Mouse (Mus musculus) bone marrow, adult 2 months (tissue): ENCODE measurements around the gene Fcho2. TPM values are rescaled to one million over a fixed set of nuclear protein-coding genes. Genes with fewer than 3 reads are reported as not detected.
A peak's percentile ranks its signal among the peaks of the same experiment; 100 is the strongest.

ENCODE experiments used
- H3K27ac ChIP-seq: fragments of 200-500 bp; 2 replicates; pipeline ENCODE4 v1.5.1; 2012; ENCODE audit warnings: low read depth, mild to moderate bottlenecking, control low read depth, inconsistent platforms, low read length; ENCODE audit not compliant: control insufficient read depth, poor library complexity, insufficient read depth
- H3K4me1 ChIP-seq: fragments of 200-500 bp; 2 replicates; pipeline ENCODE4 v1.6.1; 2011; ENCODE audit warnings: low read length; ENCODE audit not compliant: control insufficient read depth, insufficient read depth
- H3K4me3 ChIP-seq: fragments of 200-500 bp; replicated peaks from 2 replicates; pipeline ENCODE3; 2011; ENCODE audit warnings: mild to moderate bottlenecking, low read depth, low read length, control low read depth; ENCODE audit not compliant: control insufficient read depth
- CTCF ChIP-seq: fragments of 200-500 bp; IDR thresholded peaks from 2 replicates; pipeline ENCODE4 v1.5.1; 2011; ENCODE audit warnings: low read length, control low read depth; ENCODE audit not compliant: control insufficient read depth, insufficient read depth
- POLR2A ChIP-seq: fragments of 200-500 bp; IDR thresholded peaks from 2 replicates; pipeline ENCODE4 v1.6.1; 2011; ENCODE audit warnings: low read depth, mild to moderate bottlenecking, control low read depth, low read length, borderline replicate concordance; ENCODE audit not compliant: control insufficient read depth
- WGBS: fragments of 180-500 bp; shearing (Covaris S2); methylation state at CpG from one replicate; pipeline ENCODE4 v1.1.7; 2018; 5-methylcytosine and 5-hydroxymethylcytosine counted together
- polyA plus RNA-seq: library from polyadenylated mRNA; stranded (reverse); fragments of >200 nt; gene quantifications from 2 replicates; pipeline ENCODE4 v1.2.4, GENCODE M21; 2011; ENCODE audit warnings: low replicate concordance; ENCODE audit not compliant: missing spikeins, insufficient read depth, insufficient read length

Gene Fcho2
- polyA plus RNA-seq, 1 experiment: 96.2 TPM

GRCm38 (mm10) chr13:98814275-98815040, 791 bp downstream of the Fcho2 start:
- under 1% methylated on average over 81 of the region's 81 CpGs for WGBS
- Histone ChIP-seq H3K4me3 (peak overlapping the region; percentile 100), H3K27ac (peak overlapping the region; percentile 99), H3K4me1 (peaks cover 1% of the 10 kb centered on the region; the same call in 1 of the 2 replicates)
- TF ChIP-seq POLR2A (no peak; the same call in 1 of the 2 replicates), CTCF (no peak)

GRCm38 (mm10) chr13:98813596-98814274, 1.5 kb downstream of the Fcho2 start:
- TF ChIP-seq CTCF (no peak), POLR2A (no peak)
- whole genome bisulfite sequencing: 9% methylated on average over 12 of the region's 12 CpGs
- H3K4me3 ChIP-seq: peak overlapping the region; percentile 100
- no peak overlapping the region for H3K27ac ChIP-seq
- peaks cover 1% of the 10 kb centered on the region; the same call in 1 of the 2 replicates for H3K4me1 ChIP-seq

- peaks cover 1% of the 10 kb centered on the region; the same call in 1 of the 2 replicates for H3K4me1 ChIP-seq
- H3K27ac ChIP-seq: no peak overlapping the region
- TF ChIP-seq CTCF: no peak
- TF ChIP-seq POLR2A: no peak
- 36% methylated on average over 2 of the region's 2 CpGs for WGBS
- peak overlapping the region; percentile 36 for H3K4me3 ChIP-seq
These were observed 2.1 kb downstream of the Fcho2 start for GRCm38 (mm10) chr13:98813167-98813566.

GRCm38 (mm10) chr13:98812285-98812684, 3.0 kb downstream of the Fcho2 start:
- H3K4me1 ChIP-seq: peaks cover 2% of the 10 kb centered on the region; the same call in 1 of the 2 replicates
- 24% methylated on average over 4 of the region's 4 CpGs for WGBS
- H3K4me3 ChIP-seq: peak overlapping the region; percentile 44
- TF ChIP-seq CTCF (no peak), POLR2A (no peak)
- H3K27ac ChIP-seq: peak overlapping the region; percentile 61; the same call in 1 of the 2 replicates

GRCm38 (mm10) chr13:98810143-98810542, 5.1 kb downstream of the Fcho2 start:
- WGBS: 8% methylated on average over 6 of the region's 6 CpGs
- Histone ChIP-seq H3K4me1 (peaks cover 2% of the 10 kb centered on the region; the same call in 1 of the 2 replicates), H3K27ac (no peak overlapping the region), H3K4me3 (peak overlapping the region; percentile 48)
- TF ChIP-seq POLR2A (no peak), CTCF (no peak)

GRCm38 (mm10) chr13:98809087-98809486, 6.2 kb downstream of the Fcho2 start:
- H3K27ac ChIP-seq: no peak overlapping the region
- H3K4me1 ChIP-seq: peaks cover 4% of the 10 kb centered on the region; the same call in 1 of the 2 replicates
- H3K4me3 ChIP-seq: no peak overlapping the region
- TF ChIP-seq CTCF (no peak), POLR2A (no peak)
- WGBS: 54% methylated on average over 1 of the region's 1 CpGs

GRCm38 (mm10) chr13:98804480-98804879, 10.8 kb downstream of the Fcho2 start:
- Histone ChIP-seq H3K4me1 (peaks cover 3% of the 10 kb centered on the region; the same call in 1 of the 2 replicates), H3K27ac (peak overlapping the region; percentile 79), H3K4me3 (no peak overlapping the region)
- TF ChIP-seq POLR2A: no peak
- TF ChIP-seq CTCF: no peak
- WGBS: 54% methylated on average over 1 of the region's 1 CpGs

GRCm38 (mm10) chr13:98803699-98804098, 11.6 kb downstream of the Fcho2 start:
- Histone ChIP-seq H3K4me3 (no peak overlapping the region), H3K27ac (no peak overlapping the region; the same call in 1 of the 2 replicates), H3K4me1 (peaks cover 3% of the 10 kb centered on the region; the same call in 1 of the 2 replicates)
- WGBS: 12% methylated on average over 4 of the region's 4 CpGs
- TF ChIP-seq CTCF (no peak), POLR2A (no peak)
